Mouse (Mus musculus) lung, adult 2 months (tissue): ENCODE data around the gene Pctp. TPM values are rescaled to one million over a fixed set of nuclear protein-coding genes. Genes with fewer than 3 reads are reported as not detected.

Experiments
- DNase-seq: peaks from one replicate; pipeline ENCODE4 v3.0.0; 2022
- H3K4me1 ChIP-seq: fragments of 200-500 bp; 2 replicates; pipeline ENCODE4 v1.6.1; 2011; ENCODE audit warnings: low read length; ENCODE audit not compliant: control insufficient read depth, insufficient read depth
- H3K4me3 ChIP-seq: fragments of 200-500 bp; replicated peaks from 2 replicates; pipeline ENCODE3; 2011; ENCODE audit warnings: low read depth, mild to moderate bottlenecking, control low read depth, low read length; ENCODE audit errors: extremely low read depth
- CTCF ChIP-seq: fragments of 200-500 bp; IDR thresholded peaks from 2 replicates; pipeline ENCODE4 v1.5.1; 2011; ENCODE audit warnings: mild to moderate bottlenecking, low read length, control low read depth; ENCODE audit not compliant: insufficient read depth
- POLR2A ChIP-seq: fragments of 200-500 bp; IDR thresholded peaks from 2 replicates; pipeline ENCODE4 v1.6.1; 2011; ENCODE audit warnings: low read depth, mild to moderate bottlenecking, control low read depth, low read length, borderline replicate concordance; ENCODE audit errors: extremely low read depth
- WGBS: fragments of 180-500 bp; shearing (Covaris S2); methylation state at CpG from one replicate; pipeline ENCODE4 v1.1.7; 2018; 5-methylcytosine and 5-hydroxymethylcytosine counted together
- polyA plus RNA-seq: library from polyadenylated mRNA; depleted of rRNA; stranded (reverse); fragments of >200 nt; gene quantifications from 2 replicates; pipeline ENCODE4 v1.2.3, GENCODE M21; 2012; rRNA removed

The Pctp gene
- polyA plus RNA-seq, 1 experiment, result 3.1 TPM

- no peak for TF ChIP-seq CTCF
- no peak for TF ChIP-seq POLR2A
- 87% methylated on average over 3 of the region's 3 CpGs for WGBS
- no peak overlapping the region for H3K4me3 ChIP-seq
- no peaks in the 10 kb centered on the region for H3K4me1 ChIP-seq
- no peak for DNase-seq
Measured at GRCm38 (mm10) chr11:89950691-89951270, 51.9 kb downstream of the Pctp start.

- Histone ChIP-seq H3K4me1 (no peaks in the 10 kb centered on the region), H3K4me3 (no peak overlapping the region)
- DNase-seq, result no peak
- WGBS, result 79% methylated on average over 4 of the region's 4 CpGs
- TF ChIP-seq CTCF (no peak), POLR2A (no peak)
Measured at GRCm38 (mm10) chr11:89947806-89948205, 54.9 kb downstream of the Pctp start.

- WGBS, result 90% methylated on average over 8 of the region's 8 CpGs
- no peak for TF ChIP-seq POLR2A
- TF ChIP-seq CTCF, result no peak
- DNase-seq, result no peak
- Histone ChIP-seq H3K4me3 (no peak overlapping the region), H3K4me1 (no peaks in the 10 kb centered on the region)
Measured at GRCm38 (mm10) chr11:89945159-89945558, 57.5 kb downstream of the Pctp start.

GRCm38 (mm10) chr11:89937241-89937640, 65.5 kb downstream of the Pctp start:
- Histone ChIP-seq H3K4me1 (no peaks in the 10 kb centered on the region), H3K4me3 (no peak overlapping the region)
- WGBS, result 27% methylated on average over 7 of the region's 7 CpGs
- TF ChIP-seq CTCF, result peak; percentile 28; the same call in 1 of the 2 replicates
- TF ChIP-seq POLR2A, result no peak
- DNase-seq, result no peak

Other genes starting within 250 kb of the Pctp start
- gene Ankfn1, start 225.2 kb downstream of the Pctp start, polyA plus RNA-seq, result 2.5 TPM in 2 replicates
- 169 and 219 TPM in 2 replicates for gene Tmem100, start 27.5 kb upstream of the Pctp start, polyA plus RNA-seq
- gene Gm45716, start 184.8 kb upstream of the Pctp start, polyA plus RNA-seq, result 1.3 and 1.5 TPM in 2 replicates
- gene Mmd, start 246.6 kb upstream of the Pctp start, polyA plus RNA-seq, result 29.4 and 37.9 TPM in 2 replicates